Mouse (Mus musculus): ENCODE results near the gene Hps4.

Gene Hps4

GRCm38 (mm10) chr5:112366879-112367278 lies 24.0 kb downstream of the Hps4 start:
- DNase-seq (ENCODE audit: low read depth, low spot score): no peak

- no peak for DNase-seq (ENCODE audit: low read depth, low spot score)
Measured at GRCm38 (mm10) chr5:112367338-112367737, 24.5 kb downstream of the Hps4 start.

GRCm38 (mm10) chr5:112367929-112368328 lies 25.0 kb downstream of the Hps4 start:
- DNase-seq (ENCODE audit: low read depth, low spot score): no peak

GRCm38 (mm10) chr5:112368666-112369065 lies 25.8 kb downstream of the Hps4 start:
- DNase-seq (ENCODE audit: low read depth, low spot score): no peak

- DNase-seq (ENCODE audit: low read depth, low spot score): no peak
Measured at GRCm38 (mm10) chr5:112369326-112369725, 26.4 kb downstream of the Hps4 start.

- no peak for DNase-seq (ENCODE audit: low read depth, low spot score)
Measured at GRCm38 (mm10) chr5:112370236-112370813, 27.4 kb downstream of the Hps4 start.

- DNase-seq (ENCODE audit: low read depth, low spot score): no peak
Measured at GRCm38 (mm10) chr5:112371933-112372332, 29.1 kb downstream of the Hps4 start.

- DNase-seq (ENCODE audit: low read depth, low spot score): no peak
Measured at GRCm38 (mm10) chr5:112376111-112376510, 33.2 kb downstream of the Hps4 start.

GRCm38 (mm10) chr5:112377380-112377779 lies 34.5 kb downstream of the Hps4 start:
- no peak for DNase-seq (ENCODE audit: low read depth, low spot score)

GRCm38 (mm10) chr5:112378716-112379115 lies 35.8 kb downstream of the Hps4 start:
- DNase-seq (ENCODE audit: low read depth, low spot score): no peak

- no peak for DNase-seq (ENCODE audit: low read depth, low spot score)
Measured at GRCm38 (mm10) chr5:112381154-112381553, 38.3 kb downstream of the Hps4 start.

GRCm38 (mm10) chr5:112382042-112382441 lies 39.2 kb downstream of the Hps4 start:
- no peak for DNase-seq (ENCODE audit: low read depth, low spot score)

- DNase-seq (ENCODE audit: low read depth, low spot score): no peak
Measured at GRCm38 (mm10) chr5:112382641-112383330, 39.9 kb downstream of the Hps4 start.

- peak; percentile 66 for DNase-seq (ENCODE audit: low read depth, low spot score)
Measured at GRCm38 (mm10) chr5:112384805-112385472, 42.1 kb downstream of the Hps4 start.

- DNase-seq (ENCODE audit: low read depth, low spot score): peak; percentile 46
Measured at GRCm38 (mm10) chr5:112385973-112386372, 43.1 kb downstream of the Hps4 start.

GRCm38 (mm10) chr5:112389352-112389751 lies 46.5 kb downstream of the Hps4 start:
- DNase-seq (ENCODE audit: low read depth, low spot score): no peak

- DNase-seq (ENCODE audit: low read depth, low spot score): peak; percentile 18
Measured at GRCm38 (mm10) chr5:112391002-112391401, 48.1 kb downstream of the Hps4 start.

- DNase-seq (ENCODE audit: low read depth, low spot score): peak; percentile 38
Measured at GRCm38 (mm10) chr5:112391676-112392323, 48.9 kb downstream of the Hps4 start.

- DNase-seq (ENCODE audit: low read depth, low spot score): no peak
Measured at GRCm38 (mm10) chr5:112393741-112394414, 51.0 kb downstream of the Hps4 start.

- DNase-seq (ENCODE audit: low read depth, low spot score): no peak
Measured at GRCm38 (mm10) chr5:112394415-112394763, 51.5 kb downstream of the Hps4 start.

GRCm38 (mm10) chr5:112394779-112395443 lies 52.0 kb downstream of the Hps4 start, which contains the start of gene Asphd2:
TSS of gene Asphd2 (minus strand) at chr5:112394866.
- DNase-seq (ENCODE audit: low read depth, low spot score): no peak
